Mouse (Mus musculus) C2C12 (cell line): ENCODE data around the gene Cacna1a. TPM values are rescaled to one million over a fixed set of nuclear protein-coding genes. Genes with fewer than 3 reads are reported as not detected.

Experiments used
- H3K27me3 ChIP-seq: one replicate; pipeline ENCODE4 v1.6.1; 2011; ENCODE audit not compliant: control insufficient read depth, insufficient read depth, insufficient read length
- H3K36me3 ChIP-seq: one replicate; pipeline ENCODE4 v1.6.1; 2011; ENCODE audit not compliant: control insufficient read depth, insufficient read depth
- H3K4me3 ChIP-seq: one replicate; pipeline ENCODE4 v1.5.1; 2011; ENCODE audit warnings: mild to moderate bottlenecking, control low read depth; ENCODE audit not compliant: poor library complexity, insufficient read depth, severe bottlenecking
- H3K79me2 ChIP-seq: one replicate; pipeline ENCODE4 v1.6.1; 2011; ENCODE audit not compliant: control insufficient read depth, insufficient read depth
- H3K79me3 ChIP-seq: one replicate; pipeline ENCODE4 v1.6.1; 2011; ENCODE audit warnings: low read depth, control low read depth
- H3ac ChIP-seq: one replicate; pipeline ENCODE3; 2011; ENCODE audit warnings: low read depth; ENCODE audit not compliant: control insufficient read depth, insufficient read length
- CEBPB ChIP-seq: IDR thresholded peaks from one replicate; pipeline ENCODE4 v1.6.1; 2011; ENCODE audit warnings: low read depth, mild to moderate bottlenecking, control low read depth, moderate library complexity
- CTCF ChIP-seq: IDR thresholded peaks from one replicate; pipeline ENCODE4 v1.5.1; 2011; ENCODE audit not compliant: control insufficient read depth, insufficient read depth, insufficient read length
- FOSL1 ChIP-seq: IDR thresholded peaks from one replicate; pipeline ENCODE4 v1.8.0; 2011; ENCODE audit warnings: mild to moderate bottlenecking, low read length; ENCODE audit not compliant: poor library complexity, insufficient read depth, severe bottlenecking
- MAX ChIP-seq: IDR thresholded peaks from one replicate; pipeline ENCODE4 v1.6.1; 2011; ENCODE audit warnings: mild to moderate bottlenecking, control low read depth
- MYOD1 ChIP-seq: IDR thresholded peaks from one replicate; pipeline ENCODE4 v1.6.1; 2011; ENCODE audit warnings: low read depth; ENCODE audit not compliant: control insufficient read depth, insufficient read length
- MYOG ChIP-seq: IDR thresholded peaks from one replicate; pipeline ENCODE4 v1.6.1; 2011; ENCODE audit not compliant: control insufficient read depth, insufficient read length; ENCODE audit errors: extremely low read depth
- USF1 ChIP-seq: IDR thresholded peaks from one replicate; pipeline ENCODE4 v1.6.1; 2011; ENCODE audit warnings: low read depth, mild to moderate bottlenecking, control low read depth, moderate library complexity
- polyA plus RNA-seq: library from polyadenylated mRNA; unstranded; fragments of >200 nt; fragmentation: generic; extraction: Trizol; gene quantifications from one replicate; pipeline ENCODE4 v1.2.1, GENCODE M21; 2012; ENCODE audit warnings: missing spikeins

Gene Cacna1a
- polyA plus RNA-seq, 1 experiment: 3.1 TPM

DNA sequence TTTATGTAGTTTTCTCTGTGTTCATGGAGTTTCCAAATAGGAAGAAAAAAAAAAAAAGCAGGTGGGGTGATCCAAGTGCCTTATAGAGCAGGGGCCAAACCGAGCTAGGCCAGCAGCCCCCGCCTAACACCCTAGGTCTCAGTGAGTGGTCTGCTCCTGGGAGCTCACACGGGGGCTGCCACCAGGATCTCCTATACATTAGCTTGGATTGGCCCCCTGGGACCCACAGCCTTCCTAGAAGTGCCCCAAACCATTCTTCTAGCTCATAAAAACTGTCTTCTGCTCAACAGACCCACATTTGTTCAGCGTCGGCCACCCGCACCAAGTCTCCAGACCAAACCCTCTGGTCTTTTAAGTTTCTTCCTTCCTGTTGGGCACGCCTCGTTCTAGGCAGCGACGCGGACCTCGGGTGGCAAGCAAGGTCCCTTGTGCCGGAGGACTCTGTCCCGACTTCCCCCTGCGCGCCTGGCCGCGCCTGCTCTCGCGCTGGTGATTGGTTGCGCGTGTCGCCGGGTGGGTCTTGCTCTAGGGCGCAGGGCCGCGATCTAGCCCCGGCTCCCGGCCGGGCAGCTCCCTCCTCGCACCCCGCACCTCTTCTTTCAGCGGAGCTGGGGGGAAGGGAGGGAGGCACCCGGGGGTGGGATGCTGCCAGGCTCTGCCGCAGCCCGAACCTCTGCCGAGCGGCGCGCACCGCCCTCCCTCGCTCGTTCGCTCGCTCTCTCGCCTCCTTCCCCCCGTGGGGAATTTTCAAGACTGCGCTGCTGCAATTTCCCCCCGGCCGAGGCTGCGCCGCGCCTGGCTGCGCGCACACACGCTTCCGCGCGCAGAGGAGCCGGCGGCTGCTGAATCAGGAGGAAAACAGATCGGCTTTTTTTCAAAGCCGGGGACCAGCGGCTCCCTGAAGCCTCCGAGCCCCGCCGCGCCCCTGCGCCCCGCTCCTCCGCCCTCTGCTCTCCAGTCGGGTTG is 25.9 kb downstream of the Cacna1a start:
- H3ac ChIP-seq: no peak overlapping the region
- no peaks in the 10 kb centered on the region for H3K79me2 ChIP-seq
- TF ChIP-seq MYOG (no peak), CTCF (no peak), FOSL1 (no peak), USF1 (no peak), MAX (no peak), CEBPB (no peak), MYOD1 (no peak)
- no peak overlapping the region for H3K4me3 ChIP-seq
- H3K79me3 ChIP-seq: no peaks in the 10 kb centered on the region
- no peaks in the 10 kb centered on the region for H3K36me3 ChIP-seq
- H3K27me3 ChIP-seq: peaks cover 70% of the 10 kb centered on the region

- no peak overlapping the region for H3K4me3 ChIP-seq
- H3K36me3 ChIP-seq: no peaks in the 10 kb centered on the region
- no peak overlapping the region for H3ac ChIP-seq
- H3K79me3 ChIP-seq: no peaks in the 10 kb centered on the region
- H3K27me3 ChIP-seq: peaks cover 71% of the 10 kb centered on the region
- TF ChIP-seq CTCF (no peak), CEBPB (no peak), MYOD1 (no peak), USF1 (no peak), MAX (no peak), MYOG (no peak), FOSL1 (no peak)
- H3K79me2 ChIP-seq: no peaks in the 10 kb centered on the region
These were observed 26.7 kb downstream of the Cacna1a start for GRCm38 (mm10) chr8:84414918-84415317.

GRCm38 (mm10) chr8:84415378-84415898 is 27.2 kb downstream of the Cacna1a start:
- Histone ChIP-seq H3K4me3 (no peak overlapping the region), H3K79me2 (no peaks in the 10 kb centered on the region), H3K36me3 (no peaks in the 10 kb centered on the region), H3K27me3 (peaks cover 74% of the 10 kb centered on the region), H3K79me3 (no peaks in the 10 kb centered on the region), H3ac (no peak overlapping the region)
- TF ChIP-seq MYOD1: no peak
- TF ChIP-seq FOSL1: no peak
- no peak for TF ChIP-seq MYOG
- TF ChIP-seq MAX: no peak
- no peak for TF ChIP-seq CEBPB
- TF ChIP-seq CTCF: no peak
- TF ChIP-seq USF1: no peak

- H3ac ChIP-seq: no peak overlapping the region
- peaks cover 75% of the 10 kb centered on the region for H3K27me3 ChIP-seq
- no peak overlapping the region for H3K4me3 ChIP-seq
- H3K79me2 ChIP-seq: no peaks in the 10 kb centered on the region
- no peaks in the 10 kb centered on the region for H3K36me3 ChIP-seq
- no peak for TF ChIP-seq MAX
- no peak for TF ChIP-seq MYOD1
- TF ChIP-seq FOSL1: no peak
- TF ChIP-seq MYOG: no peak
- H3K79me3 ChIP-seq: no peaks in the 10 kb centered on the region
These were observed 27.8 kb downstream of the Cacna1a start for GRCm38 (mm10) chr8:84416041-84416440.

DNA sequence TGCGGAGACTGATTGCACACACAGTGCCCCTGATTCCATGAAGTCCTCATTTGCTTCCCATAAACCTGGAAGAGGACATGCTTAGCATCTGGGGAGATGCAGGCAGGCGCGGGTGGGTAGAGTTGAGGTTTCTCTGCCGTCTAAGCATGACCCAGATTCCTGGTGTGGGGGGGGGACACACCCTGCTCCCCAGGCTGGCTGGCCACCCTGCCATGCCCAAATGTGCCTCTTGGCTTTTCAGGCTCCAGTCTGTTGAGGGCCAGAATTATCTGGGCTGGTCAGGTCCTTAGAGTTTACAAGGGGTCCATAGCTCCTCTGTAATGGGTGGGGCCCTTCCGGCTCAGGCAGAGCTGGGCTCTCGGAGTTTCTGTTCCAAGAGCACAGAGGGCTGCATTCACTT is 28.7 kb downstream of the Cacna1a start:
- H3K79me3 ChIP-seq: no peaks in the 10 kb centered on the region
- H3K79me2 ChIP-seq: no peaks in the 10 kb centered on the region
- no peak overlapping the region for H3ac ChIP-seq
- no peak overlapping the region for H3K4me3 ChIP-seq
- peaks cover 75% of the 10 kb centered on the region for H3K27me3 ChIP-seq
- H3K36me3 ChIP-seq: no peaks in the 10 kb centered on the region
- TF ChIP-seq USF1 (no peak), MYOD1 (no peak), MAX (no peak), CTCF (no peak), FOSL1 (no peak), MYOG (no peak), CEBPB (no peak)
